Mouse (Mus musculus) kidney, adult 2 months (tissue): ENCODE results near the gene Col4a4.

Experiments
- CTCF ChIP-seq: fragments of 200-500 bp; conservative IDR thresholded peaks from 2 replicates; pipeline ENCODE4 v1.5.1; 2011; ENCODE audit warnings: low read depth, mild to moderate bottlenecking, control low read depth, low read length, moderate library complexity, mixed read lengths; ENCODE audit not compliant: insufficient read depth, insufficient read length
- POLR2A ChIP-seq: fragments of 200-500 bp; IDR thresholded peaks from one replicate; pipeline ENCODE4 v1.6.1; 2011; ENCODE audit warnings: low read depth, low read length, control low read depth

- no peak for TF ChIP-seq CTCF
- TF ChIP-seq POLR2A = no peak
Measured at GRCm38 (mm10) chr1:82427729-82428128, 158.9 kb downstream of the Col4a4 start.
